Mouse (Mus musculus): ENCODE results near the gene Map2k2.

GRCm38 (mm10) chr10:81154736-81155135 lies 49.0 kb downstream of the Map2k2 start:
- TF ChIP-seq CTCF (IDR thresholded peaks at IDR 0.05; ENCODE audit: extremely low read depth, insufficient read depth, low read length) (no peak), POLR2A (IDR thresholded peaks at IDR 0.05; ENCODE audit: extremely low read depth, insufficient read depth, low read length) (no peak)
